Mouse (Mus musculus) kidney, embryonic 15.5 days (tissue): ENCODE results near the gene 3110082I17Rik. TPM values are rescaled to one million over a fixed set of nuclear protein-coding genes. Genes with fewer than 3 reads are reported as not detected.
A peak's percentile ranks its signal among the peaks of the same experiment; 100 is the strongest.

Experiments used
- ATAC-seq: fragments of 200-750 bp; cut with Nextera tagmentation; replicated peaks from 2 replicates; pipeline ENCODE4 v1.8.0; 2017; ENCODE audit warnings: moderate TSS enrichment; ENCODE audit not compliant: low FRiP score
- H3K27ac ChIP-seq: fragments of 300-500 bp; sonication (generic); 2 replicates; pipeline ENCODE4 v1.5.1; 2015; ENCODE audit warnings: mild to moderate bottlenecking, inconsistent platforms
- H3K27me3 ChIP-seq: fragments of 300-500 bp; sonication (generic); 2 replicates; pipeline ENCODE4 v1.6.1; 2015; ENCODE audit warnings: inconsistent platforms
- H3K36me3 ChIP-seq: fragments of 300-500 bp; sonication (generic); 2 replicates; pipeline ENCODE4 v1.6.1; 2015; ENCODE audit warnings: inconsistent platforms
- H3K4me1 ChIP-seq: fragments of 300-500 bp; sonication (generic); 2 replicates; pipeline ENCODE4 v1.6.1; 2015; ENCODE audit warnings: inconsistent platforms
- H3K4me2 ChIP-seq: fragments of 300-500 bp; sonication (generic); 2 replicates; pipeline ENCODE4 v1.6.1; 2015; ENCODE audit warnings: moderate library complexity, mild to moderate bottlenecking, inconsistent platforms
- H3K4me3 ChIP-seq: fragments of 300-500 bp; sonication (generic); replicated peaks from 2 replicates; pipeline ENCODE4 v1.5.1; 2015; ENCODE audit warnings: mild to moderate bottlenecking, inconsistent platforms
- H3K9ac ChIP-seq: fragments of 300-500 bp; sonication (generic); 2 replicates; pipeline ENCODE4 v1.6.1; 2015; ENCODE audit warnings: mild to moderate bottlenecking, inconsistent platforms
- H3K9me3 ChIP-seq: fragments of 300-500 bp; sonication (generic); replicated peaks from 2 replicates; pipeline ENCODE4 v1.6.1; 2016; ENCODE audit warnings: inconsistent platforms
- WGBS: fragments of 180-500 bp; shearing (Covaris S2); methylation state at CpG from one replicate; pipeline ENCODE4 v1.1.7; 2015; ENCODE audit warnings: mixed read lengths; 5-methylcytosine and 5-hydroxymethylcytosine counted together
- microRNA counts: library from miRNA; unstranded; fragments of <30 nt; microRNA quantifications from one replicate; lab custom pipeline; 2016
- microRNA-seq: library from miRNA; unstranded; fragments of <30 nt; microRNA quantifications from one replicate; pipeline ENCODE4, GENCODE M21; 2016
- polyA plus RNA-seq: library from polyadenylated mRNA; unstranded; fragments of >200 nt; fragmentation: Nextera tagmentation; extraction: Ambion mirVana; gene quantifications from 2 replicates; pipeline ENCODE4 v1.2.1, GENCODE M21; 2015

Gene 3110082I17Rik
- polyA plus RNA-seq, 1 experiment from 2014 or later: 43.3 TPM

DNA sequence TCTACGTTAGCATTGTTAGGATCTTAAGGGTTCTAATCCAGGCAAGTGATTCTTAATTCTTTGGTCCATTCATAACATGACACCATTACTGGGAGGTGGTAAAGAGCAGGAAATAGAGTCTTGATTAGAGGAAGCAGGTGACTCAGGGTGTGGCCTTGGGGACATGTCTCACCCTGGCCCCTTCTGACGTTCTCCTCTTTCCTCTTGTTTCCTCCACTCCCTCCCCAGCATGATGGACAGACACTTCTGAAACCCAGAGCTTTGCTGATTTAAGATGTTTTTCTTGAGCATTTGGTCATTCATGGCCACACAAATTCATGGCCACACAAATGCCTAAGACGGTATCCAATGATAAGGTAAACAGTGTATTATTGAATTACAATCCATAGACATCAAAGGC lies 150.4 kb downstream of the 3110082I17Rik start:
- no peaks in the 10 kb centered on the region for H3K27me3 ChIP-seq
- WGBS: 55% methylated on average over 3 of the region's 3 CpGs
- no peak overlapping the region for H3K4me3 ChIP-seq
- H3K36me3 ChIP-seq: no peaks in the 10 kb centered on the region
- peaks cover 6% of the 10 kb centered on the region for H3K4me1 ChIP-seq
- no peak overlapping the region for H3K27ac ChIP-seq
- no peaks in the 10 kb centered on the region for H3K9me3 ChIP-seq
- no peak overlapping the region for H3K9ac ChIP-seq
- no peak for ATAC-seq
- H3K4me2 ChIP-seq: no peak overlapping the region

MicroRNA genes within 50 kb of the gene (microRNA counts, 519-probe panel; counts per million panel counts)
- microRNA mmu-miR-339-3p (lab: Ali Mortazavi, UCI): 31.7 counts per million
- microRNA mmu-miR-339-5p (lab: Ali Mortazavi, UCI): 31.7 counts per million

Small RNA genes within 50 kb of the gene (microRNA-seq; reads per million reads assigned to microRNA genes)
- 445 reads per million, percentile 73 among the genes with 10 or more reads in this experiment for gene Mir339

Other genes with a start within 250 kb of the 3110082I17Rik start
- 142 and 157 TPM in 2 replicates for gene Get4, start 208.2 kb downstream of the 3110082I17Rik start, polyA plus RNA-seq
- gene Adap1, start 134.9 kb downstream of the 3110082I17Rik start, polyA plus RNA-seq: 2.1 and 2.2 TPM in 2 replicates
- gene Cox19, start 109.1 kb downstream of the 3110082I17Rik start, polyA plus RNA-seq: 96.2 and 102 TPM in 2 replicates
- gene Cyp2w1, start 107.9 kb downstream of the 3110082I17Rik start, polyA plus RNA-seq: 0.16 and 0.60 TPM in 2 replicates
- 4.1 and 5.4 TPM in 2 replicates for gene Gpr146, start 82.8 kb downstream of the 3110082I17Rik start, polyA plus RNA-seq
- 0.60 and 1.2 TPM in 2 replicates for gene C130050O18Rik, start 55.2 kb downstream of the 3110082I17Rik start, polyA plus RNA-seq
- 5.1 and 5.7 TPM in 2 replicates for gene Gper1, start 37.4 kb downstream of the 3110082I17Rik start, polyA plus RNA-seq
- 9.8 and 13.2 TPM in 2 replicates for gene Zfand2a, start 24.0 kb upstream of the 3110082I17Rik start, polyA plus RNA-seq
- 90.8 and 96.1 TPM in 2 replicates for gene Uncx, start 83.0 kb upstream of the 3110082I17Rik start, polyA plus RNA-seq